Mouse (Mus musculus): ENCODE results near the gene Cnpy3.

DNA sequence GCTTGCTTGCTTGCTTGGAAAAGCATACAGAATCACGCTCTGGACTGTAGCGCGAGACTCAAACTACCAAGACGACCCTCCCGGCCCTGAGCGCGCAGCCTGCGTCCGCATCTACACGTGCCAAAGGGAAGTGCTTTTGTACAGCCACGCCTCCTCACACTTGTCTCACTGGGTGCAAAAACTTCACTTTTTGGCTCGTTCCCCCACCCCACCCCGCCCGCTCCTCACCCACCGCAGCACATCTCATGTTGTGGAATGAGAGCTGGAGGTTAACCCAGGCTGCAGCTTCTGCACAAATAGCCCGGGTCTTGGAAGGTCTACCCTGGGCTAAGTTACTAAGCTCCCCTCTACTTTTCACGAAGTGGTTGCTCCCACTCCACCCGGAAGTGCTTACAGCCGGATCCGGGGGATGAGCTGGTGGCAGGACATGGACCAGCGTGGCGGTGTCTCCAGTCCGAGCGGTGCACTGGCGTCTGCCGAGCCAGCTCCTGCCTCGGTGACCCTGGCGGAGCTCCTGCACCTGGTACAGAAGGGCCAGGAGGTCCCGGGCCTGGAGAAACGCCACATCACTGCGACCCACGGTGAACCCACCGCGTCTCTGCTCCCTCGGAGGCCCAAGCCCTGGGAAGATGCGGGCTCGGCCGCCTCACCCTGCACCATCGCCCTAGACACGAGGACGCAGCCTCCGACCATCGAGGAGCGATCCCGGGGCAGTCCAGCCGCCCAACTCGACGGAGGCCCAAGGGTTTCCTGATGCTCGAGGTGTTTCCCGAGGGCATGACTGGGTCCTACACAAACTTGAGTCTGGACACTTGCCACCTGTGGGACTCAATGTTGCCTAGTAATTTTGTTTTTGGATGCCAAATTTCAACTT lies 20.6 kb upstream of the Cnpy3 start, which contains the start of gene 2310039H08Rik:
- no peak for TF ChIP-seq CTCF (IDR thresholded peaks at IDR 0.05)
- TF ChIP-seq POLR2A (IDR thresholded peaks at IDR 0.05; ENCODE audit: insufficient read depth, low read depth, low read length) = peak; percentile 92
- TF ChIP-seq EP300 (IDR thresholded peaks at IDR 0.05; ENCODE audit: insufficient read depth, low read depth, low read length) = no peak

Measured in heart, adult 2 months (tissue).